In genomic region chr10:77623639-77624400, GRCm38 (mm10) we compare ENCODE assay signal across 8 mouse cellular contexts. TPM values are rescaled to one million over a fixed set of nuclear protein-coding genes. Genes with fewer than 3 reads are reported as not detected.
DNase-seq lines count a peak whose midpoint lies in the region; ATAC-seq and TF ChIP-seq lines count a peak whose summit lies in the region.

No protein-coding gene starts in this region.

- no peaks in the 10 kb centered on the region for H3K36me3 ChIP-seq in kidney, postnatal 0 days (ENCODE audit: insufficient read depth, low read length)
- H3K36me3 ChIP-seq in embryonic facial prominence, embryonic 12.5 days = no peaks in the 10 kb centered on the region
- H3K36me3 ChIP-seq in intestine, embryonic 15.5 days = no peaks in the 10 kb centered on the region
- H3K36me3 ChIP-seq in neural tube, embryonic 12.5 days = no peaks in the 10 kb centered on the region

- TF ChIP-seq CTCF in kidney, postnatal 0 days (IDR thresholded peaks at IDR 0.05; ENCODE audit: low read depth) = no peak

- no peaks in the 10 kb centered on the region for H3K9me3 ChIP-seq in kidney, postnatal 0 days (replicated peaks; ENCODE audit: low read length)
- H3K9me3 ChIP-seq in embryonic facial prominence, embryonic 12.5 days = no peaks in the 10 kb centered on the region
- no peaks in the 10 kb centered on the region for H3K9me3 ChIP-seq in intestine, embryonic 15.5 days
- H3K9me3 ChIP-seq in neural tube, embryonic 12.5 days = no peaks in the 10 kb centered on the region

- H3K4me1 ChIP-seq in kidney, postnatal 0 days (replicated peaks; ENCODE audit: insufficient read depth, low read length) = peaks cover 5% of the 10 kb centered on the region; the same call in 1 of the 2 replicates
- H3K4me1 ChIP-seq in embryonic facial prominence, embryonic 12.5 days = peaks cover 21% of the 10 kb centered on the region
- H3K4me1 ChIP-seq in intestine, embryonic 15.5 days (replicated peaks) = peaks cover 25% of the 10 kb centered on the region
- H3K4me1 ChIP-seq in neural tube, embryonic 12.5 days = peaks cover 21% of the 10 kb centered on the region

- 78% methylated on average over 10 of the region's 10 CpGs for WGBS in kidney, postnatal 0 days
- WGBS in embryonic facial prominence, embryonic 12.5 days = 89% methylated on average over 10 of the region's 10 CpGs
- WGBS in intestine, embryonic 15.5 days = 86% methylated on average over 10 of the region's 10 CpGs
- 92% methylated on average over 10 of the region's 10 CpGs for WGBS in neural tube, embryonic 12.5 days

- peak overlapping the region; percentile 87 for H3K4me3 ChIP-seq in kidney, postnatal 0 days (replicated peaks; ENCODE audit: low read depth, low read length)
- no peak overlapping the region; the same call in 1 of the 2 replicates for H3K4me3 ChIP-seq in embryonic facial prominence, embryonic 12.5 days
- H3K4me3 ChIP-seq in intestine, embryonic 15.5 days (replicated peaks) = peak overlapping the region; percentile 92; the same call in 1 of the 2 replicates
- H3K4me3 ChIP-seq in neural tube, embryonic 12.5 days = peak overlapping the region; percentile 94; the same call in 1 of the 2 replicates

- H3K27me3 ChIP-seq in kidney, postnatal 0 days (ENCODE audit: insufficient read depth, low read length) = no peaks in the 10 kb centered on the region
- H3K27me3 ChIP-seq in embryonic facial prominence, embryonic 12.5 days = no peaks in the 10 kb centered on the region
- H3K27me3 ChIP-seq in intestine, embryonic 15.5 days (replicated peaks) = no peaks in the 10 kb centered on the region
- H3K27me3 ChIP-seq in neural tube, embryonic 12.5 days (replicated peaks) = no peaks in the 10 kb centered on the region

- no peak for DNase-seq in kidney, postnatal 0 days (ENCODE audit: low spot score)
- no peak for DNase-seq in kidney, adult 18-20 months
- DNase-seq in adrenal gland, postnatal 36 days = no peak
- no peak for DNase-seq in left cerebral cortex, adult 9 months (ENCODE audit: low spot score in 2 of 2)

- 0 out of 2 replicates have a peak overlapping the region, but pooled peaks have one; percentile 96 for H3K9ac ChIP-seq in kidney, postnatal 0 days (ENCODE audit: low read depth, low read length)
- peak overlapping the region; percentile 99; the same call in 1 of the 2 replicates for H3K9ac ChIP-seq in embryonic facial prominence, embryonic 12.5 days
- H3K9ac ChIP-seq in intestine, embryonic 15.5 days = peak overlapping the region; percentile 23; the same call in 1 of the 2 replicates
- H3K9ac ChIP-seq in neural tube, embryonic 12.5 days = no peak overlapping the region

- H3K4me2 ChIP-seq in kidney, postnatal 0 days (ENCODE audit: low read length) = peak overlapping the region; percentile 58; the same call in 1 of the 2 replicates
- H3K4me2 ChIP-seq in embryonic facial prominence, embryonic 12.5 days (replicated peaks) = peak overlapping the region; percentile 66
- H3K4me2 ChIP-seq in intestine, embryonic 15.5 days (replicated peaks) = peak overlapping the region; percentile 78
- peak overlapping the region; percentile 80 for H3K4me2 ChIP-seq in neural tube, embryonic 12.5 days (replicated peaks)

- H3K27ac ChIP-seq in kidney, postnatal 0 days = 0 out of 2 replicates have a peak overlapping the region, but pooled peaks have one; percentile 31
- H3K27ac ChIP-seq in embryonic facial prominence, embryonic 12.5 days = no peak overlapping the region
- 0 out of 2 replicates have a peak overlapping the region, but pooled peaks have one; percentile 6 for H3K27ac ChIP-seq in intestine, embryonic 15.5 days
- H3K27ac ChIP-seq in neural tube, embryonic 12.5 days = no peak overlapping the region

- ATAC-seq in kidney, postnatal 0 days (replicated peaks; ENCODE audit: low FRiP score, low read depth) = no peak
- ATAC-seq in embryonic facial prominence, embryonic 12.5 days (ENCODE audit: insufficient number of reproducible peaks, insufficient read depth, low FRiP score, low TSS enrichment) = no peak
- no peak for ATAC-seq in intestine, embryonic 15.5 days
- no peak for ATAC-seq in neural tube, embryonic 12.5 days (ENCODE audit: low FRiP score, low read depth)
- no peak for ATAC-seq in cerebellum, adult (ENCODE audit: insufficient number of reproducible peaks, low FRiP score, low TSS enrichment)

RNA-seq across cellular contexts. Expression of gene Ube2g2, which starts 1.7 kb away (rescaled TPM):
- 51.4 and 53.5 TPM in 2 replicates for polyA plus RNA-seq in kidney, postnatal 0 days (2015; fragmentation: Nextera tagmentation; extraction: Ambion mirVana)
- 76.7 and 81.7 TPM in 2 replicates for polyA plus RNA-seq in embryonic facial prominence, embryonic 12.5 days (2016; fragmentation: Nextera tagmentation; extraction: Ambion mirVana)
- 65.0 and 70.3 TPM in 2 replicates for polyA plus RNA-seq in intestine, embryonic 15.5 days (2015; fragmentation: Nextera tagmentation; extraction: Ambion mirVana)
- polyA plus RNA-seq in neural tube, embryonic 12.5 days (2016; fragmentation: Nextera tagmentation; extraction: Ambion mirVana) = 90.9 and 93.7 TPM in 2 replicates
- total RNA-seq in adrenal gland, postnatal 36 days (2021) = 10 to 100 TPM; 57.3 to 67.6 TPM

RNA-seq across cellular contexts. Expression of gene Gm49325, which starts 17.8 kb away (rescaled TPM):
- 13.1 and 15.2 TPM in 2 replicates for polyA plus RNA-seq in kidney, postnatal 0 days (2015; fragmentation: Nextera tagmentation; extraction: Ambion mirVana)
- 7.0 and 7.1 TPM in 2 replicates for polyA plus RNA-seq in embryonic facial prominence, embryonic 12.5 days (2016; fragmentation: Nextera tagmentation; extraction: Ambion mirVana)
- polyA plus RNA-seq in intestine, embryonic 15.5 days (2015; fragmentation: Nextera tagmentation; extraction: Ambion mirVana) = 4.1 and 5.4 TPM in 2 replicates
- polyA plus RNA-seq in neural tube, embryonic 12.5 days (2016; fragmentation: Nextera tagmentation; extraction: Ambion mirVana) = 7.6 and 11.0 TPM in 2 replicates
- total RNA-seq in adrenal gland, postnatal 36 days (2021) = 10 to 100 TPM; 24.1 to 27.6 TPM

RNA-seq across cellular contexts. Expression of gene Sumo3, which starts 17.9 kb away (rescaled TPM):
- polyA plus RNA-seq in kidney, postnatal 0 days (2015; fragmentation: Nextera tagmentation; extraction: Ambion mirVana) = 313 and 335 TPM in 2 replicates
- 385 and 391 TPM in 2 replicates for polyA plus RNA-seq in embryonic facial prominence, embryonic 12.5 days (2016; fragmentation: Nextera tagmentation; extraction: Ambion mirVana)
- 338 and 345 TPM in 2 replicates for polyA plus RNA-seq in intestine, embryonic 15.5 days (2015; fragmentation: Nextera tagmentation; extraction: Ambion mirVana)
- polyA plus RNA-seq in neural tube, embryonic 12.5 days (2016; fragmentation: Nextera tagmentation; extraction: Ambion mirVana) = 288 and 299 TPM in 2 replicates
- total RNA-seq in adrenal gland, postnatal 36 days (2021) = 100 to 1,000 TPM in 1 of 2 experiments, 10 to 100 TPM in 1; 89.0 to 106 TPM

RNA-seq across cellular contexts. Expression of gene Pttg1ip, which starts 42.3 kb away (rescaled TPM):
- 210 and 216 TPM in 2 replicates for polyA plus RNA-seq in kidney, postnatal 0 days (2015; fragmentation: Nextera tagmentation; extraction: Ambion mirVana)
- polyA plus RNA-seq in embryonic facial prominence, embryonic 12.5 days (2016; fragmentation: Nextera tagmentation; extraction: Ambion mirVana) = 92.5 and 94.4 TPM in 2 replicates
- polyA plus RNA-seq in intestine, embryonic 15.5 days (2015; fragmentation: Nextera tagmentation; extraction: Ambion mirVana) = 146 and 156 TPM in 2 replicates
- polyA plus RNA-seq in neural tube, embryonic 12.5 days (2016; fragmentation: Nextera tagmentation; extraction: Ambion mirVana) = 67.8 and 71.1 TPM in 2 replicates
- total RNA-seq in adrenal gland, postnatal 36 days (2021) = 100 to 1,000 TPM; 197 to 219 TPM

Comparison
In these comparisons a context has a peak if more than half of its experiments do, and no peak if none do; other contexts are left out.
1. H3K27ac ChIP-seq: peak in kidney, postnatal 0 days (single experiment) and intestine, embryonic 15.5 days (single experiment); none in embryonic facial prominence, embryonic 12.5 days (single experiment) and neural tube, embryonic 12.5 days (single experiment).
2. Peak in every context shown above with its lines, with median percentiles within 50 percentile points of each other: H3K4me2 ChIP-seq.